Mouse (Mus musculus): Measurements from ENCODE around the gene Cdh4. TPM values are rescaled to one million over a fixed set of nuclear protein-coding genes. Genes with fewer than 3 reads are reported as not detected.

Gene Cdh4
- polyA plus RNA-seq, 1 experiment from 2014 or later, result 8.2 TPM

DNA sequence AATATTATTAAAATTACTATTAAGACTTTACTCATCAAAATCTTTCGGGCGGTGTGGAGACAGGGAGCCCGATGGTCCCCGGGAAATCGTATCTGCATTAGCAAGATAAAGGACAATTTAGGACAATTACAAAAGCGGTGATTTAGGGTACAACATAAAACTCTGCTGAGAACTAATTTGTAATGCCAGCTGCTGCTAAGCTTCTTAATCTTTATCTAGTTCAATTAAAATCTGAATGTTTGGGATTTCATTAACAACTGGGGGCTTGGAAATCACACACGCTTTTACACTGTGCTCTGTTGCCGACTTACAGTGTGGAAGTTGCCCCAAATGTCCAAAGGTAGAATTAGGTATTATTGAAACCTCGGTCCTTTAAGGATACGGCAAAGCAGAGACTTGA, 39.1 kb downstream of the Cdh4 start:
- Histone ChIP-seq H3K4me1 (replicated peaks; ENCODE audit: control insufficient read depth, insufficient read depth, low read length) (no peaks in the 10 kb centered on the region), H3K4me3 (ENCODE audit: low read depth, low read length) (no peak overlapping the region), H3K27me3 (ENCODE audit: control insufficient read depth, insufficient read depth, low read length) (no peaks in the 10 kb centered on the region), H3K9ac (ENCODE audit: low read depth, low read length) (no peak overlapping the region), H3K36me3 (ENCODE audit: control insufficient read depth, insufficient read depth, low read length) (no peaks in the 10 kb centered on the region), H3K4me2 (replicated peaks; ENCODE audit: low read depth, low read length) (no peak overlapping the region), H3K27ac (ENCODE audit: low read depth, low read length) (no peak overlapping the region), H3K9me3 (ENCODE audit: control insufficient read depth, low read length) (no peaks in the 10 kb centered on the region)
- DNase-seq (ENCODE audit: low spot score), result no peak
- 88% methylated on average over 10 of the region's 10 CpGs for WGBS
- no peak for ATAC-seq (ENCODE audit: low FRiP score)

DNA sequence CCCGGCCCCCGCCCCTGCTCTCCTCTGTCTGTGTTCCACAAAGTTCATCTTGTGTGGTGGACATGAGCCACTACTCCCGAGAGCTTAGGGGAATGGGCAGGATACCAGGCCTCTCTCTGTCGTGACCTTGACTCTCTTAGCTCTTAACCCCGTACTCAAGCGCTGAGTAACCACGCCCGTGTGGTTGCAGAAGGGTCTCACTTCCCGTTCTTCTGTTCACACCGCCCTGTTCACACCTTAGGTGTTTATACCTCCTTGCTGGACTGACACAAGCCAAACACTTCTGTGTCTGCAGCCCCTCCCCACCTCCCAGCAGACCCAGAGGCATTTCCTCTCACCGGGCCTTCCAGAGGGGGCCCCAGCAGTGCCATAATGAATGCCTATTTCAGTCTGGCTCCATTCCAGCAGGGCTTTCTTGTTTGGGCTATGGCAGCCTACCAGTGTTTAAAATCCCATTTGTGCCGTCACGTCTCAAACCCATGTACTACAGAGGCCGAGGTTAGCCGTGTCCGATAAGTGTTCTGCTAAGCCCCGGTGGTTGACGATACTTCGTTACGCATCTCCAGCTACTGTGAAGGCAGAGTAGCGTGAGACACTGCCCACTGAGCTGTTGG, 46.4 kb downstream of the Cdh4 start:
- H3K9me3 ChIP-seq (ENCODE audit: control insufficient read depth, low read length), result no peaks in the 10 kb centered on the region
- DNase-seq (ENCODE audit: low spot score) (no peak), ATAC-seq (ENCODE audit: low FRiP score) (no peak)
- no peak overlapping the region for H3K9ac ChIP-seq (ENCODE audit: low read depth, low read length)
- no peaks in the 10 kb centered on the region for H3K27me3 ChIP-seq (ENCODE audit: control insufficient read depth, insufficient read depth, low read length)
- H3K36me3 ChIP-seq (ENCODE audit: control insufficient read depth, insufficient read depth, low read length), result no peaks in the 10 kb centered on the region
- no peak overlapping the region for H3K4me2 ChIP-seq (replicated peaks; ENCODE audit: low read depth, low read length)
- WGBS, result 85% methylated on average over 21 of the region's 21 CpGs
- no peak overlapping the region for H3K4me3 ChIP-seq (ENCODE audit: low read depth, low read length)
- H3K27ac ChIP-seq (ENCODE audit: low read depth, low read length), result no peak overlapping the region
- no peaks in the 10 kb centered on the region for H3K4me1 ChIP-seq (replicated peaks; ENCODE audit: control insufficient read depth, insufficient read depth, low read length)

DNA sequence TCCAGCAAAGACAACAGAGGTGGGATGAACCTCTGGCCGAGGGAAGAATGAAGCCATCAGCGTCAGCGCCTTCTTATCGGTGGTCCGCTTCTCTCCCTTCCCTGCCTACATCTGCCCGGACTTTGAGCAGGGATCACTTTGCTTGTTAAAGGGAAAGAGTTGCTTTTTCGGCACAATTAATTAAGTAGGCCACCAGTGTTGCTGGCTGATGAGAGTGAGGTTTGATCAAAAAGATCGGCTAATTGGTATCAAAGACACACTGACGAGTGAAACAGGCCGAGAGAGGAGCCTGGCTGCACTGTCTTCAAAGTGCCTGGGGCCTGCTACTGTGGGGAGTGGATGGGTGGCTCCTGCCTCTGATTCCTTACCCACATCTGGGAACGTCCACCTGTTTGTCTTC, 49.7 kb downstream of the Cdh4 start:
- H3K27ac ChIP-seq (ENCODE audit: low read depth, low read length), result no peak overlapping the region
- H3K9me3 ChIP-seq (ENCODE audit: control insufficient read depth, low read length), result no peaks in the 10 kb centered on the region
- DNase-seq (ENCODE audit: low spot score) (no peak), ATAC-seq (ENCODE audit: low FRiP score) (no peak)
- H3K36me3 ChIP-seq (ENCODE audit: control insufficient read depth, insufficient read depth, low read length), result no peaks in the 10 kb centered on the region
- H3K9ac ChIP-seq (ENCODE audit: low read depth, low read length), result no peak overlapping the region
- 55% methylated on average over 11 of the region's 11 CpGs for WGBS
- no peaks in the 10 kb centered on the region for H3K4me1 ChIP-seq (replicated peaks; ENCODE audit: control insufficient read depth, insufficient read depth, low read length)
- H3K4me3 ChIP-seq (ENCODE audit: low read depth, low read length), result no peak overlapping the region
- no peaks in the 10 kb centered on the region for H3K27me3 ChIP-seq (ENCODE audit: control insufficient read depth, insufficient read depth, low read length)
- H3K4me2 ChIP-seq (replicated peaks; ENCODE audit: low read depth, low read length), result no peak overlapping the region

- no peaks in the 10 kb centered on the region for H3K36me3 ChIP-seq (ENCODE audit: control insufficient read depth, insufficient read depth, low read length)
- DNase-seq (ENCODE audit: low spot score) (no peak), ATAC-seq (ENCODE audit: low FRiP score) (no peak)
- H3K27ac ChIP-seq (ENCODE audit: low read depth, low read length), result no peak overlapping the region
- H3K9me3 ChIP-seq (ENCODE audit: control insufficient read depth, low read length), result no peaks in the 10 kb centered on the region
- no peak overlapping the region for H3K9ac ChIP-seq (ENCODE audit: low read depth, low read length)
- WGBS, result 97% methylated on average over 1 of the region's 1 CpGs
- H3K27me3 ChIP-seq (ENCODE audit: control insufficient read depth, insufficient read depth, low read length), result no peaks in the 10 kb centered on the region
- no peaks in the 10 kb centered on the region for H3K4me1 ChIP-seq (replicated peaks; ENCODE audit: control insufficient read depth, insufficient read depth, low read length)
- no peak overlapping the region for H3K4me3 ChIP-seq (ENCODE audit: low read depth, low read length)
- H3K4me2 ChIP-seq (replicated peaks; ENCODE audit: low read depth, low read length), result no peak overlapping the region
Observed at GRCm38 (mm10) chr2:179494276-179494675, 52.0 kb downstream of the Cdh4 start.

- DNase-seq (ENCODE audit: low spot score) (no peak), ATAC-seq (ENCODE audit: low FRiP score) (no peak)
- no peaks in the 10 kb centered on the region for H3K9me3 ChIP-seq (ENCODE audit: control insufficient read depth, low read length)
- H3K27me3 ChIP-seq (ENCODE audit: control insufficient read depth, insufficient read depth, low read length), result no peaks in the 10 kb centered on the region
- no peak overlapping the region for H3K4me2 ChIP-seq (replicated peaks; ENCODE audit: low read depth, low read length)
- no peaks in the 10 kb centered on the region for H3K4me1 ChIP-seq (replicated peaks; ENCODE audit: control insufficient read depth, insufficient read depth, low read length)
- H3K9ac ChIP-seq (ENCODE audit: low read depth, low read length), result no peak overlapping the region
- no peaks in the 10 kb centered on the region for H3K36me3 ChIP-seq (ENCODE audit: control insufficient read depth, insufficient read depth, low read length)
- no peak overlapping the region for H3K4me3 ChIP-seq (ENCODE audit: low read depth, low read length)
- 93% methylated on average over 16 of the region's 16 CpGs for WGBS
- no peak overlapping the region for H3K27ac ChIP-seq (ENCODE audit: low read depth, low read length)
Observed at GRCm38 (mm10) chr2:179510439-179510838, 68.2 kb downstream of the Cdh4 start.

- Histone ChIP-seq H3K9ac (ENCODE audit: low read depth, low read length) (no peak overlapping the region), H3K27ac (ENCODE audit: low read depth, low read length) (no peak overlapping the region), H3K36me3 (ENCODE audit: control insufficient read depth, insufficient read depth, low read length) (no peaks in the 10 kb centered on the region), H3K4me1 (replicated peaks; ENCODE audit: control insufficient read depth, insufficient read depth, low read length) (peaks cover 5% of the 10 kb centered on the region), H3K4me2 (replicated peaks; ENCODE audit: low read depth, low read length) (no peak overlapping the region), H3K4me3 (ENCODE audit: low read depth, low read length) (no peak overlapping the region), H3K27me3 (ENCODE audit: control insufficient read depth, insufficient read depth, low read length) (no peaks in the 10 kb centered on the region), H3K9me3 (ENCODE audit: control insufficient read depth, low read length) (no peaks in the 10 kb centered on the region)
- DNase-seq (ENCODE audit: low spot score) (no peak), ATAC-seq (ENCODE audit: low FRiP score) (no peak)
- WGBS, result 95% methylated on average over 9 of the region's 9 CpGs
Observed at GRCm38 (mm10) chr2:179516559-179516958, 74.3 kb downstream of the Cdh4 start.

GRCm38 (mm10) chr2:179518456-179519032, 76.3 kb downstream of the Cdh4 start:
- no peaks in the 10 kb centered on the region for H3K36me3 ChIP-seq (ENCODE audit: control insufficient read depth, insufficient read depth, low read length)
- WGBS, result 44% methylated on average over 14 of the region's 14 CpGs
- H3K27me3 ChIP-seq (ENCODE audit: control insufficient read depth, insufficient read depth, low read length), result no peaks in the 10 kb centered on the region
- no peaks in the 10 kb centered on the region for H3K9me3 ChIP-seq (ENCODE audit: control insufficient read depth, low read length)
- H3K4me3 ChIP-seq (ENCODE audit: low read depth, low read length), result no peak overlapping the region
- ATAC-seq (ENCODE audit: low FRiP score), result no peak
- no peak overlapping the region for H3K4me2 ChIP-seq (replicated peaks; ENCODE audit: low read depth, low read length)
- no peak for DNase-seq (ENCODE audit: low spot score)
- no peak overlapping the region for H3K9ac ChIP-seq (ENCODE audit: low read depth, low read length)
- H3K4me1 ChIP-seq (replicated peaks; ENCODE audit: control insufficient read depth, insufficient read depth, low read length), result peaks cover 11% of the 10 kb centered on the region
- no peak overlapping the region for H3K27ac ChIP-seq (ENCODE audit: low read depth, low read length)

GRCm38 (mm10) chr2:179519161-179519560, 76.9 kb downstream of the Cdh4 start:
- WGBS, result 93% methylated on average over 7 of the region's 7 CpGs
- Histone ChIP-seq H3K27me3 (ENCODE audit: control insufficient read depth, insufficient read depth, low read length) (no peaks in the 10 kb centered on the region), H3K27ac (ENCODE audit: low read depth, low read length) (no peak overlapping the region), H3K9me3 (ENCODE audit: control insufficient read depth, low read length) (no peaks in the 10 kb centered on the region), H3K9ac (ENCODE audit: low read depth, low read length) (no peak overlapping the region), H3K4me2 (replicated peaks; ENCODE audit: low read depth, low read length) (no peak overlapping the region), H3K4me1 (replicated peaks; ENCODE audit: control insufficient read depth, insufficient read depth, low read length) (peaks cover 11% of the 10 kb centered on the region), H3K4me3 (ENCODE audit: low read depth, low read length) (no peak overlapping the region), H3K36me3 (ENCODE audit: control insufficient read depth, insufficient read depth, low read length) (no peaks in the 10 kb centered on the region)
- DNase-seq (ENCODE audit: low spot score) (no peak), ATAC-seq (ENCODE audit: low FRiP score) (no peak)

GRCm38 (mm10) chr2:179519931-179520330, 77.7 kb downstream of the Cdh4 start:
- no peak overlapping the region for H3K4me2 ChIP-seq (replicated peaks; ENCODE audit: low read depth, low read length)
- H3K4me3 ChIP-seq (ENCODE audit: low read depth, low read length), result no peak overlapping the region
- 39% methylated on average over 7 of the region's 7 CpGs for WGBS
- no peaks in the 10 kb centered on the region for H3K36me3 ChIP-seq (ENCODE audit: control insufficient read depth, insufficient read depth, low read length)
- H3K27me3 ChIP-seq (ENCODE audit: control insufficient read depth, insufficient read depth, low read length), result no peaks in the 10 kb centered on the region
- peaks cover 11% of the 10 kb centered on the region for H3K4me1 ChIP-seq (replicated peaks; ENCODE audit: control insufficient read depth, insufficient read depth, low read length)
- ATAC-seq (ENCODE audit: low FRiP score) (no peak), DNase-seq (ENCODE audit: low spot score) (no peak)
- no peak overlapping the region for H3K9ac ChIP-seq (ENCODE audit: low read depth, low read length)
- H3K9me3 ChIP-seq (ENCODE audit: control insufficient read depth, low read length), result no peaks in the 10 kb centered on the region
- no peak overlapping the region for H3K27ac ChIP-seq (ENCODE audit: low read depth, low read length)

Measured in hindbrain, embryonic 11.5 days (tissue).